Mouse (Mus musculus) cerebellum, adult 2 months (tissue): Measurements from ENCODE around the gene Prcc. TPM values are rescaled to one million over a fixed set of nuclear protein-coding genes. Genes with fewer than 3 reads are reported as not detected.
A peak's percentile ranks its signal among the peaks of the same experiment; 100 is the strongest.
"Not testable (repeated sequence)": the region's sequence is repeated elsewhere in the genome, so short reads cannot be mapped to it uniquely, and the experiment has no call there.

Experiments
- DNase-seq, 2 experiments: peaks; one replicate each; pipeline ENCODE4 v3.0.0; 2021
- H3K27ac ChIP-seq: fragments of 200-500 bp; 2 replicates; pipeline ENCODE4 v1.5.1; 2012; ENCODE audit warnings: low read length, control low read depth, inconsistent platforms; ENCODE audit not compliant: insufficient read depth
- H3K27me3 ChIP-seq: fragments of 200-500 bp; 2 replicates; pipeline ENCODE4 v1.6.1; 2012; ENCODE audit warnings: inconsistent platforms, mild to moderate bottlenecking, low read length, moderate library complexity; ENCODE audit not compliant: control insufficient read depth, insufficient read depth
- H3K4me1 ChIP-seq: fragments of 200-500 bp; 2 replicates; pipeline ENCODE4 v1.6.1; 2011; ENCODE audit warnings: low read length; ENCODE audit not compliant: control insufficient read depth, insufficient read depth
- H3K4me3 ChIP-seq: fragments of 200-500 bp; replicated peaks from 2 replicates; pipeline ENCODE3; 2011; ENCODE audit warnings: mild to moderate bottlenecking, low read depth, low read length, control low read depth; ENCODE audit not compliant: insufficient read depth
- CTCF ChIP-seq: fragments of 200-500 bp; IDR thresholded peaks from 2 replicates; pipeline ENCODE4 v1.5.1; 2011; ENCODE audit warnings: low read depth, mild to moderate bottlenecking, control low read depth, low read length, moderate library complexity, borderline replicate concordance; ENCODE audit not compliant: insufficient read depth
- POLR2A ChIP-seq: fragments of 200-500 bp; IDR thresholded peaks from 2 replicates; pipeline ENCODE4 v1.6.1; 2011; ENCODE audit warnings: low read length, control low read depth, borderline replicate concordance; ENCODE audit not compliant: insufficient read depth
- WGBS: fragments of 180-500 bp; shearing (Covaris S2); methylation state at CpG from one replicate; pipeline ENCODE4 v1.1.7; 2018; 5-methylcytosine and 5-hydroxymethylcytosine counted together
- polyA plus RNA-seq: library from polyadenylated mRNA; depleted of rRNA; stranded (reverse); fragments of >200 nt; gene quantifications from 2 replicates; pipeline ENCODE4 v1.2.3, GENCODE M21; 2012

Gene Prcc
- polyA plus RNA-seq, 1 experiment, result 47.6 TPM

- no peak overlapping the region for H3K27ac ChIP-seq
- peaks cover 25% of the 10 kb centered on the region for H3K4me1 ChIP-seq
- no peak overlapping the region for H3K4me3 ChIP-seq
- TF ChIP-seq CTCF, result no peak
- TF ChIP-seq POLR2A, result no peak
- DNase-seq, result no peak
- 4% methylated on average over 4 of the region's 4 CpGs for WGBS
- no peaks in the 10 kb centered on the region for H3K27me3 ChIP-seq
Observed at GRCm38 (mm10) chr3:87909874-87910273, 24.5 kb upstream of the Prcc start.

- no peak overlapping the region for H3K4me3 ChIP-seq
- H3K27ac ChIP-seq, result no peak overlapping the region
- H3K4me1 ChIP-seq, result peaks cover 25% of the 10 kb centered on the region
- TF ChIP-seq CTCF, result no peak
- no peak for TF ChIP-seq POLR2A
- no peaks in the 10 kb centered on the region for H3K27me3 ChIP-seq
- no peak for DNase-seq
- 95% methylated on average over 2 of the region's 2 CpGs for WGBS
Observed at GRCm38 (mm10) chr3:87909381-87909780, 24.0 kb upstream of the Prcc start.

- H3K27me3 ChIP-seq, result no peaks in the 10 kb centered on the region
- H3K4me1 ChIP-seq, result peaks cover 25% of the 10 kb centered on the region
- peak overlapping the region; percentile 99 for H3K27ac ChIP-seq
- WGBS, result 0% methylated on average over 1 of the region's 1 CpGs
- H3K4me3 ChIP-seq, result peak overlapping the region; percentile 98
- DNase-seq, result no peak
- no peak for TF ChIP-seq POLR2A
Observed at GRCm38 (mm10) chr3:87907906-87908305, 22.5 kb upstream of the Prcc start.

- Histone ChIP-seq H3K27ac (peak overlapping the region; percentile 99), H3K4me3 (peak overlapping the region; percentile 98), H3K27me3 (no peaks in the 10 kb centered on the region), H3K4me1 (peaks cover 25% of the 10 kb centered on the region)
- peak; percentile 51 to 55 for DNase-seq
- under 1% methylated on average over 27 of the region's 27 CpGs for WGBS
- TF ChIP-seq POLR2A (no peak), CTCF (no peak)
Observed at GRCm38 (mm10) chr3:87906981-87907857, 21.8 kb upstream of the Prcc start.

GRCm38 (mm10) chr3:87906601-87906980, 21.2 kb upstream of the Prcc start:
- Histone ChIP-seq H3K27ac (peak overlapping the region; percentile 99), H3K4me3 (peak overlapping the region; percentile 98), H3K4me1 (peaks cover 25% of the 10 kb centered on the region), H3K27me3 (no peaks in the 10 kb centered on the region)
- TF ChIP-seq CTCF (no peak), POLR2A (peak; percentile 15; the same call in 1 of the 2 replicates)
- peak; percentile 77 to 83 for DNase-seq
- 1% methylated on average over 43 of the region's 47 CpGs for WGBS

GRCm38 (mm10) chr3:87905880-87906485, 20.6 kb upstream of the Prcc start, which contains the start of gene Hdgf:
TSS of gene Hdgf (plus strand) at chr3:87906321.
- DNase-seq, result peak; percentile 94 to 96
- Histone ChIP-seq H3K27me3 (no peaks in the 10 kb centered on the region), H3K4me1 (peaks cover 25% of the 10 kb centered on the region), H3K27ac (peak within 1 kb of the TSS; percentile 99), H3K4me3 (peak within 1 kb of the TSS; percentile 98)
- under 1% methylated on average over 57 of the region's 57 CpGs for WGBS
- TF ChIP-seq POLR2A, result no peak
- TF ChIP-seq CTCF, result no peak

GRCm38 (mm10) chr3:87903821-87904220, 18.4 kb upstream of the Prcc start:
- TF ChIP-seq CTCF (no peak), POLR2A (no peak)
- 53% methylated on average over 5 of the region's 5 CpGs for WGBS
- DNase-seq, result no peak
- Histone ChIP-seq H3K4me3 (no peak overlapping the region), H3K4me1 (peaks cover 6% of the 10 kb centered on the region; the same call in 1 of the 2 replicates), H3K27me3 (no peaks in the 10 kb centered on the region), H3K27ac (no peak overlapping the region)

GRCm38 (mm10) chr3:87901959-87902358, 16.6 kb upstream of the Prcc start:
- not testable (repeated sequence) for H3K27ac ChIP-seq, H3K4me1 ChIP-seq, H3K4me3 ChIP-seq, DNase-seq, H3K27me3 ChIP-seq
- WGBS, result 79% methylated on average over 6 of the region's 6 CpGs
